Mouse (Mus musculus) spleen, adult 2 months (tissue): Measurements from ENCODE around the gene Dmrt1. TPM values are rescaled to one million over a fixed set of nuclear protein-coding genes. Genes with fewer than 3 reads are reported as not detected.

Experiments used
- DNase-seq, 2 experiments: peaks; one replicate each; pipeline versions ENCODE4 v3.0.0 to v3.0.0-alpha.2; 2012 to 2021; ENCODE audit warnings: low spot score in 2 of 2, low read depth in 1 of 2
- H3K27ac ChIP-seq: fragments of 200-500 bp; 2 replicates; pipeline ENCODE4 v1.5.1; 2012; ENCODE audit warnings: low read length, inconsistent platforms; ENCODE audit not compliant: insufficient read depth
- H3K27me3 ChIP-seq: fragments of 200-500 bp; 2 replicates; pipeline ENCODE4 v1.6.1; 2012; ENCODE audit warnings: mild to moderate bottlenecking, moderate library complexity, low read length, inconsistent platforms; ENCODE audit not compliant: control insufficient read depth, insufficient read depth
- H3K36me3 ChIP-seq: fragments of 200-500 bp; 2 replicates; pipeline ENCODE4 v1.6.1; 2012; ENCODE audit warnings: mild to moderate bottlenecking, low read length, inconsistent platforms; ENCODE audit not compliant: control insufficient read depth, insufficient read depth
- H3K4me1 ChIP-seq: fragments of 200-500 bp; 2 replicates; pipeline ENCODE4 v1.6.1; 2011; ENCODE audit warnings: inconsistent platforms; ENCODE audit not compliant: control insufficient read depth, insufficient read depth, insufficient read length
- H3K4me3 ChIP-seq: fragments of 200-500 bp; 2 replicates; pipeline ENCODE4 v1.5.1; 2011; ENCODE audit warnings: mild to moderate bottlenecking, inconsistent platforms; ENCODE audit not compliant: insufficient read depth, insufficient read length; ENCODE audit errors: extremely low read depth
- CTCF ChIP-seq: fragments of 200-500 bp; IDR thresholded peaks from 2 replicates; pipeline ENCODE4 v1.5.1; 2011; ENCODE audit warnings: mild to moderate bottlenecking, inconsistent platforms; ENCODE audit not compliant: insufficient read depth, insufficient read length, insufficient replicate concordance; ENCODE audit errors: extremely low read depth
- POLR2A ChIP-seq: fragments of 200-500 bp; IDR thresholded peaks from 2 replicates; pipeline ENCODE4 v1.6.1; 2011; ENCODE audit warnings: low read depth, low read length, inconsistent platforms
- WGBS: fragments of 180-500 bp; shearing (Covaris S2); methylation state at CpG from one replicate; pipeline ENCODE4 v1.1.7; 2018; 5-methylcytosine and 5-hydroxymethylcytosine counted together
- polyA plus RNA-seq: library from polyadenylated mRNA; depleted of rRNA; stranded (reverse); fragments of >200 nt; gene quantifications from 2 replicates; pipeline ENCODE4 v1.2.3, GENCODE M21; 2012

Dmrt1 gene
- polyA plus RNA-seq, 1 experiment = not detected

GRCm38 (mm10) chr19:25622291-25623251 is 117.2 kb downstream of the Dmrt1 start:
- peak in 1 of 2 experiments; percentile 59 for DNase-seq
- WGBS = 32% methylated on average over 54 of the region's 54 CpGs
- no peak overlapping the region for H3K4me3 ChIP-seq

GRCm38 (mm10) chr19:25628490-25628889 is 123.1 kb downstream of the Dmrt1 start:
- no peaks in the 10 kb centered on the region for H3K27me3 ChIP-seq
- H3K27ac ChIP-seq = no peak overlapping the region
- TF ChIP-seq POLR2A (no peak), CTCF (peak; percentile 66; the same call in 1 of the 2 replicates)
- H3K4me3 ChIP-seq = no peak overlapping the region
- peak in 1 of 2 experiments; percentile 47 for DNase-seq
- no peaks in the 10 kb centered on the region for H3K36me3 ChIP-seq
- H3K4me1 ChIP-seq = no peaks in the 10 kb centered on the region
- 17% methylated on average over 9 of the region's 9 CpGs for WGBS

More at GRCm38 (mm10) chr19:25622291-25623251, 117.2 kb downstream of the Dmrt1 start:
- Histone ChIP-seq H3K27ac (no peak overlapping the region), H3K4me1 (no peaks in the 10 kb centered on the region; the same call in 1 of the 2 replicates), H3K36me3 (no peaks in the 10 kb centered on the region), H3K27me3 (no peaks in the 10 kb centered on the region)
- TF ChIP-seq CTCF = peak; percentile 71
- TF ChIP-seq POLR2A = no peak

GRCm38 (mm10) chr19:25635119-25635518 is 129.7 kb downstream of the Dmrt1 start:
- DNase-seq = no peak
- Histone ChIP-seq H3K4me3 (no peak overlapping the region), H3K4me1 (no peaks in the 10 kb centered on the region), H3K27ac (no peak overlapping the region), H3K27me3 (no peaks in the 10 kb centered on the region), H3K36me3 (no peaks in the 10 kb centered on the region)
- TF ChIP-seq POLR2A = no peak
- TF ChIP-seq CTCF = no peak
- WGBS = 75% methylated on average over 5 of the region's 5 CpGs

GRCm38 (mm10) chr19:25635622-25636244 is 130.3 kb downstream of the Dmrt1 start:
- Histone ChIP-seq H3K4me3 (no peak overlapping the region), H3K36me3 (no peaks in the 10 kb centered on the region), H3K27me3 (no peaks in the 10 kb centered on the region), H3K4me1 (no peaks in the 10 kb centered on the region), H3K27ac (no peak overlapping the region)
- DNase-seq = no peak
- 16% methylated on average over 22 of the region's 22 CpGs for WGBS
- peak; percentile 71; the same call in 1 of the 2 replicates for TF ChIP-seq CTCF
- no peak for TF ChIP-seq POLR2A

- Histone ChIP-seq H3K4me3 (no peak overlapping the region), H3K27me3 (no peaks in the 10 kb centered on the region), H3K36me3 (no peaks in the 10 kb centered on the region), H3K27ac (no peak overlapping the region), H3K4me1 (no peaks in the 10 kb centered on the region)
- no peak for TF ChIP-seq CTCF
- no peak for TF ChIP-seq POLR2A
- 82% methylated on average over 11 of the region's 11 CpGs for WGBS
- DNase-seq = no peak
Observed at GRCm38 (mm10) chr19:25638766-25639361, 133.4 kb downstream of the Dmrt1 start.

GRCm38 (mm10) chr19:25641786-25642185 is 136.4 kb downstream of the Dmrt1 start:
- Histone ChIP-seq H3K36me3 (no peaks in the 10 kb centered on the region), H3K4me3 (no peak overlapping the region), H3K27me3 (no peaks in the 10 kb centered on the region), H3K27ac (no peak overlapping the region), H3K4me1 (no peaks in the 10 kb centered on the region)
- TF ChIP-seq POLR2A = no peak
- no peak for TF ChIP-seq CTCF
- 85% methylated on average over 6 of the region's 6 CpGs for WGBS
- no peak for DNase-seq
